Mouse (Mus musculus): Measurements from ENCODE around the gene Vwa8.

GRCm38 (mm10) chr14:79208468-79208867, 359.6 kb downstream of the Vwa8 start:
- TF ChIP-seq CTCF (IDR thresholded peaks at IDR 0.05; ENCODE audit: insufficient read depth, low read depth, low read length) (no peak), POLR2A (IDR thresholded peaks at IDR 0.05; ENCODE audit: insufficient read depth, low read depth, low read length) (no peak)

Measured in olfactory bulb, adult 2 months (tissue).